Mouse (Mus musculus) ES-E14 (cell line): ENCODE data around the gene Pkp3. TPM values are rescaled to one million over a fixed set of nuclear protein-coding genes. Genes with fewer than 3 reads are reported as not detected.

Experiments used
- DNase-seq: peaks from one replicate; pipeline ENCODE4 v3.0.0-alpha.2; 2013; ENCODE audit warnings: low read depth, low spot score
- H3K27ac ChIP-seq: 2 replicates; pipeline ENCODE4 v1.5.1; 2012; ENCODE audit warnings: low read depth, mild to moderate bottlenecking, low read length, moderate library complexity, mixed read lengths; ENCODE audit not compliant: poor library complexity, insufficient read depth, severe bottlenecking
- H3K36me3 ChIP-seq: 2 replicates; pipeline ENCODE4 v1.6.1; 2012; ENCODE audit warnings: mild to moderate bottlenecking, low read length, moderate library complexity, mixed read lengths; ENCODE audit not compliant: control insufficient read depth, poor library complexity, insufficient read depth, severe bottlenecking
- H3K4me1 ChIP-seq, 2 experiments: fragments of 150-350 bp in 1 of 2; sonication (generic) in 1 of 2; 2 replicates each; pipeline ENCODE4 v1.6.1; 2012; ENCODE audit warnings: low read length in 2 of 2, mild to moderate bottlenecking in 1 of 2, mixed read lengths in 1 of 2; ENCODE audit not compliant: control insufficient read depth in 2 of 2, insufficient read depth in 2 of 2, poor library complexity in 1 of 2
- H3K4me3 ChIP-seq, 2 experiments: fragments of 150-350 bp in 1 of 2; sonication (generic) in 1 of 2; 2 replicates each; pipeline ENCODE4 v1.5.1; 2012; ENCODE audit warnings: low read length in 2 of 2, low read depth in 1 of 2, mild to moderate bottlenecking in 1 of 2, mixed read lengths in 1 of 2; ENCODE audit not compliant: insufficient read depth in 1 of 2, poor library complexity in 1 of 2, severe bottlenecking in 1 of 2
- H3K9ac ChIP-seq: 2 replicates; pipeline ENCODE4 v1.6.1; 2012; ENCODE audit warnings: low read depth, mild to moderate bottlenecking, low read length, mixed read lengths; ENCODE audit not compliant: poor library complexity, insufficient read depth, severe bottlenecking
- H3K9me3 ChIP-seq: fragments of 150-350 bp; sonication (generic); 2 replicates; pipeline ENCODE4 v1.6.1; 2012; ENCODE audit warnings: low read depth, mild to moderate bottlenecking, low read length; ENCODE audit not compliant: control insufficient read depth, insufficient read depth
- CHD2 ChIP-seq: IDR thresholded peaks from 2 replicates; pipeline ENCODE4 v1.6.1; 2014; ENCODE audit warnings: mild to moderate bottlenecking, low read depth, low read length, inconsistent platforms
- HCFC1 ChIP-seq: IDR thresholded peaks from 2 replicates; pipeline ENCODE4 v1.6.1; 2012; ENCODE audit warnings: low read length, inconsistent platforms, borderline replicate concordance; ENCODE audit not compliant: insufficient read depth
- MAFK ChIP-seq: IDR thresholded peaks from 2 replicates; pipeline ENCODE4 v1.6.1; 2014; ENCODE audit warnings: mild to moderate bottlenecking, low read depth, low read length, inconsistent platforms; ENCODE audit not compliant: insufficient read depth
- ZC3H11A ChIP-seq: IDR thresholded peaks from 2 replicates; pipeline ENCODE4 v1.6.1; 2012; ENCODE audit warnings: low read depth, mild to moderate bottlenecking, inconsistent platforms, low read length, borderline replicate concordance
- ZNF384 ChIP-seq: IDR thresholded peaks from 2 replicates; pipeline ENCODE4 v1.6.1; 2012; ENCODE audit warnings: low read depth, low read length, inconsistent platforms
- in situ Hi-C, 2 experiments: fragments of 600-800 bp; cut with MboI; formaldehyde crosslinking; loops; one replicate each; pipeline ENCODE4 v1.15.1; 2025; ENCODE audit warnings: low sequenced_read_pairs in 2 of 2, inconsistent platforms in 1 of 2; ENCODE audit not compliant: unreplicated experiment in 2 of 2
- total RNA-seq: library from RNA; depleted of rRNA; stranded (reverse); fragments of 300-350 nt; gene quantifications from 2 replicates; pipeline ENCODE4 v1.2.3, GENCODE M21; 2012

The Pkp3 gene
- total RNA-seq, 1 experiment = 8.0 TPM

DNA sequence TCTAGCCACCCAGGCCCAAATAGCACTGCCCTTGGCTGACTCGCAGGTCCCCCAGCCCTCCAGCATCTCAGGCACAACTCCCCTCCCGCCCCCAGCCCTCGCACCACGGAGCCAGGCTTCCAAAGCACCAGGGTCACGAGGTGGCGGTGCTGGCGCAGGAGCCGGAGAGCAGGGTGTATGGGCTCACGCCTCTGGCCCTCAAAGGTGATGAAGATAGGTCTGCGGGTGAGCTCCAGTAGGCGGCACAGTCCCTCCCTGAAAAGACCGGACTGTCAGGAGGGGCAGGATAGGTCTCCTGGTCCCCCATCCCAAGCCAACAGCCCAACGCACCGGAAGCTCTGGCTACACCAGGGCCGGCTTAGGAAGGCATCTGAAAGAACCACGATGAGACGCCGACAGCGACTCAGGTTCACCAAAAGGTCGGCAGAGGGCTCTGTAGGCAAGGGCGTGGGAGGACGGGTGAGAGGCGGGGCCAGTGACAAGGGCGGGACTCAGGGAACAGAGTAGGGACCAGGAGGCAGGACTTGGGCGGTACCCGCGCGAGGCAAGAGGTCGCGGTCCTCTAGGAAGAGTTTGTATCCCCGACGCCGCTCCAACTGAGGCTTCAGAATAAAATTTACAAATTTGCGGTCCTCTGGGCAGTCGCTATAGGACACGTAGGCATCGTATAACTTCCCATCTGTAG lies 14.2 kb downstream of the Pkp3 start:
- DNase-seq = peak; percentile 92
- Histone ChIP-seq H3K27ac (no peak overlapping the region), H3K9me3 (no peaks in the 10 kb centered on the region), H3K36me3 (peaks cover 8% of the 10 kb centered on the region; the same call in 1 of the 2 replicates), H3K4me3 (peak overlapping the region; percentile 32 to 49; a peak in 3 of 4 replicates), H3K4me1 (peaks cover 16 to 46% of the 10 kb centered on the region in 2 experiments; a peak in 3 of 4 replicates), H3K9ac (peak overlapping the region; percentile 68; the same call in 1 of the 2 replicates)
- TF ChIP-seq CHD2 (no peak), ZNF384 (no peak), MAFK (no peak), ZC3H11A (peak; percentile 37; the same call in 1 of the 2 replicates), HCFC1 (0 out of 2 replicates have a peak, but pooled peaks have one; percentile 35)
- in situ Hi-C loops = no loop called here

DNA sequence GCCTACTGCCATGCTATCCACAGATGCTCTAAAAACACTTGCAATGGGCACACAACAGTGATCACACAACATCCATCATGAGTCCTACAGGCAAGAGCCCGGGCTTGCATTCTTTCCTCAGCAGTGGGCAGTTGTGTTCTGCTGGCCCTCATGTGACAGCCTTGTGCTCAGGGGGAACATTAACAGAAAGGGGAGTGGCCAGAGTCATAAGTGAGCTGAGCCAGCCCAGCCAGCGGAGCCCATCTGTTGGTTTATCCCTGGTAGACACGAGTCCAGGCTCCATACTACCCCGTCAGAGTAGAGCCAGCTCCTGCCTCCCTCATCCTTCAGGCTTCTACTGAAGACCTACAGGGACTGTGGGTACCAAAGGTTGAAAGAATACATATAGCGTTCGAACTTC lies 15.9 kb downstream of the Pkp3 start:
- Histone ChIP-seq H3K36me3 (peaks cover 8% of the 10 kb centered on the region; the same call in 1 of the 2 replicates), H3K27ac (no peak overlapping the region), H3K4me1 (peaks cover 10 to 30% of the 10 kb centered on the region in 2 experiments; a peak in 3 of 4 replicates), H3K9me3 (no peaks in the 10 kb centered on the region), H3K4me3 (no peak overlapping the region), H3K9ac (no peak overlapping the region)
- in situ Hi-C loops = no loop called here
- TF ChIP-seq MAFK (no peak), ZC3H11A (no peak), CHD2 (no peak), HCFC1 (no peak), ZNF384 (no peak)
- no peak for DNase-seq

DNA sequence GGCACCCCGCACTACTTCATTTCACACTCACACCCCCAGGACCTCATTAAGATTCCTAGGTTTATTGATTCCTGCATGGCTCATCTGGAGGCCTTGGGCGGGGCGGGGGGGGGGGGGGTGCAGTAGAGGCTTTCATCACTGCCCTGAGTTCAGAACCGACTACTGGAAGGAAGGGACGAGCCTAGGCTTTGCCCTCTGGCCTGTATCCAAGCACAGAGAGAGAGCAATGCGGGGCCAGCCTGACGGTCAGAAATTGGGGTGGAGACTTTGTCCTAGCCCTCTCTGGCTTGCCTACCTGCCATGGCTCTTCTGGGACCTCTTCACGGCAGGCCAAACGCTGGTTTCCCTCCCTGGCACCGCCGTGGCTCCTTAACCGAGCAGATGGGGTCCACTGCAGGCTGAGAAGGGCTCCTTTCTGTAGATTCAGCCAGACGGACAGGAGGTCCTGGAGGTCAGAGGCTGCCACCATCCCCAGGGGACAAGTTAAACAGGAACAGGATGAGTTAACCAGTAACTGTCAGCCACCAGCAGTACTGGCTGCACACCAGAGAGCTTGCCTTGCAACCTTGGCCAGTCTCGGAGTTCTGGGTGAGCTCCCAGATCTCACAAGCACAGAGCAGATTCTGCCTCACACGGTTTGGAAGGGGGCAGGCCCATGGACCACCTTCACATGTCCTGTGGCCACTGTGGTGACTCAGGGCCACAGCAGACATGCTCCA lies 16.6 kb downstream of the Pkp3 start:
- peaks cover 10 to 25% of the 10 kb centered on the region in 2 experiments for H3K4me1 ChIP-seq
- no peak overlapping the region for H3K27ac ChIP-seq
- H3K36me3 ChIP-seq = peaks cover 6% of the 10 kb centered on the region; the same call in 1 of the 2 replicates
- H3K4me3 ChIP-seq = no peak overlapping the region
- in situ Hi-C loops = no loop called here
- DNase-seq = no peak
- no peak for TF ChIP-seq CHD2
- no peaks in the 10 kb centered on the region for H3K9me3 ChIP-seq
- H3K9ac ChIP-seq = no peak overlapping the region

DNA sequence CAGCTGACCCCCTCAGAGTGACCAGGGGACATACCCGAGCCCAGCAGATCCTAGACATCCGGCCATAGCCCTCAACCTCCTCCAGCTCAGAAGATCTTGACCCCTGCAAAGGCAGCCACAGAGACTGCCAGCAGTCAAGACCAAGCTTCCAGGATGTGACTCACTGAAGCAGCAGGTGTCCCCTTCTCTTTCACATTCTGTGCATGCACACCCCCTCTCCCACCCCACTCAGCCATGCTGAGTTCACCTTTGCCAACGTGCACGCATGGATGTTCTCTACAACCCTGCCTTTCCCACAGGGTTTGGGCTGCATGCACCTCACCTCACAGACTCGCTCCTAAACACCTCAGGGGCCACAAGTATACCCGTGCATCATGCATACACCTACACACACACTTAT lies 18.0 kb downstream of the Pkp3 start:
- H3K36me3 ChIP-seq = peaks cover 6% of the 10 kb centered on the region; the same call in 1 of the 2 replicates
- peak overlapping the region; percentile 39 to 56; a peak in 3 of 4 replicates for H3K4me3 ChIP-seq
- no peak for DNase-seq
- peaks cover 10 to 24% of the 10 kb centered on the region in 2 experiments for H3K4me1 ChIP-seq
- H3K27ac ChIP-seq = no peak overlapping the region
- TF ChIP-seq CHD2 (no peak), HCFC1 (no peak), ZNF384 (no peak), MAFK (no peak), ZC3H11A (no peak)
- H3K9ac ChIP-seq = no peak overlapping the region
- in situ Hi-C loops = no loop called here
- no peaks in the 10 kb centered on the region for H3K9me3 ChIP-seq

DNA sequence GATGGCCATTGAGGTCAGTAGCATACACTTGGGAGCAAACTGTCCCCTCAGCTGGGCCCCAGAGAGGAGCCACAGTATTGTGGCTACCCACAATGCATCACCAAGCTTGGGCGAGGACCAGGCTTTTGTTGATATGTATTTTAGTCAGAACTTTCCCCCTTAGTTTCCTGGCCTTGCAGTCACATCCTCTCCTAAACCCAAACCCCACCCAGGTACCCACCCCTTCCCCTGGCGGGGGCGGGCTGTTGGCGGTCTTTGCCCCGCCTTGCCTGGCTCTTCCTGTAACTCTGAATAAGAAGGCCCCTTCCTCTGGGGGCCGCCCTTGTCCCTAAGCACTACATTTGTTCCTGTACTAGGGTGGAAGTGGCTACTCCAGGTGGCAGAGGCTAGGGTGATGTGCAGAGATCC lies 18.6 kb downstream of the Pkp3 start:
- H3K4me3 ChIP-seq = peak overlapping the region; percentile 39 to 56
- no peak overlapping the region for H3K27ac ChIP-seq
- H3K9me3 ChIP-seq = no peaks in the 10 kb centered on the region
- H3K36me3 ChIP-seq = peaks cover 2% of the 10 kb centered on the region; the same call in 1 of the 2 replicates
- H3K9ac ChIP-seq = peak overlapping the region; percentile 45; the same call in 1 of the 2 replicates
- in situ Hi-C loops = no loop called here
- peaks cover 10 to 22% of the 10 kb centered on the region in 2 experiments for H3K4me1 ChIP-seq
- DNase-seq = peak; percentile 65
- no peak for TF ChIP-seq MAFK
- no peak for TF ChIP-seq HCFC1
- TF ChIP-seq ZNF384 = no peak
- TF ChIP-seq ZC3H11A = no peak
